Mouse (Mus musculus) urinary bladder, postnatal 4 days (tissue): ENCODE measurements around the gene Tmem206.
A peak's percentile ranks its signal among the peaks of the same experiment; 100 is the strongest.

Source experiments
- DNase-seq, 2 experiments: peaks; one replicate each; pipeline ENCODE4 v3.0.0; 2021 to 2022; ENCODE audit warnings: low spot score in 2 of 2

Tmem206 gene

DNA sequence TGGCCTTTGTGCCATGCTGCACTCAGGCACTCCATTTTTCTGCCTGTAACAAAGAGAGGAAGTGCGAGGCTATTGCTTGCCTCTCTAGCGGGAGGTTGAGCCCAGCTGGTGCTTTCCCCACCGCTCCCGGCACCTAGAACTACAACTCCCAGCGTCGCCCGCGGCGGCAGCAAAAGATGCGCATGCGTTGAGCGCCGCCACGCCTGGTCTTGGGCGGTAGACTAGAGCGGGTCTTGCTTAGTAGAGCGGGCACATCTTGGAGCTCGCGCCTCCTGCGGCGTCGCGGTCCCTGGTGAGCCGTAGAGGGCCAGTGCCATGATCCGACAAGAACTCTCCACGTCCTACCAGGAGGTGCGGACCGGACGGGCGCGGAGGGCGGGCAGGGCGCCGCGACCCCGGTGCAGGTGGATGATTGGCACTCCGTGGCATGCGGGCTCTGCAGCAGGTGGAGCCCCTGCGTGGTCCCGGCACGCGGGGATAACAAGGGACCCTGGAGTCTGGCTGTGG lies at the start of gene Tmem206:
Gene Tmem206, plus strand, starts transcription at position 187 of the 507 bp plus-strand sequence.
- peak; percentile 89 to 92 for DNase-seq

DNA sequence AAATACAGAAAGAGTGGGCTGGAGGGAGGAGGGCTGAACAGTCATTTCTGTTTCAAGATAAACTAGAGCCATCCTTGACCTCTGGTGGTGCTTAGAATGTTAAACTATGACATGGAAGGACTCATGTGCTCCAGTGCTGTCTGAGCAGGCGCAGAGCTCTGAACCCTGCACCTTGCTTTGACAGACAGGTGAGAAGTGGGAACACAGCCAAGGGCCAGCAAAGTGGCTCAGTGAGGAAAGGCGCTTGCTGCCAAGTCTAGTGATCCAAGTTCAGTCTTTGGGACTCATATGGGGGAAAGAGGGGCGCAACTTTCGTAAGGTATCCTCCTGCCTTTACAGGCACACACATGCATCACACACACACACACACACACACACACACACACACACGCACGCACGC lies 49.5 kb upstream of the Tmem206 start:
- no peak for DNase-seq

DNA sequence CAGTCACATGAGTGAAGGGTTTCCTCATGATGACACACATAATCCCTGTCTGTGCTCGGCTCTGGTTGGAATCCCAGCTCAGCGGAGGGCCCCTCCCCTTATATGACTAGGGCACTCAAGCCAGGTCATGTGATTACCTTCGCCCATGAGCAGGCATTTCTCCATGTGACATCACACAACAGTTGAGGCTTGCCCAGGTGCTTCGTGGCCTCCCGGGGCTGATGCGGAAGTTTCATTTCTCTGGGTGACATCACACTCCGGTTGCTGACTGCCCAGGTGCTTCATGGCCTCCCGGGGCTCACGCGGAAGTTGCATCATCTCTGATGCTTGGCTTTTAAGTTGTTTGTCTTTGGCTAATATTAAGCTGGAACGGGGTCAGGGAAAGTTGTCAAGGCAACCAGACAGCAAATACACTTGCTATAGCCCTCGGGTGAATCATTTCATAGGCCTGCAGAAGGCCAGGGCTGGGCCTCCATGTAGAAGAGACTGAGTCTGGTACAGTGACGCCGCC lies 48.1 kb upstream of the Tmem206 start:
- peak in 1 of 2 experiments; percentile 35 for DNase-seq

DNA sequence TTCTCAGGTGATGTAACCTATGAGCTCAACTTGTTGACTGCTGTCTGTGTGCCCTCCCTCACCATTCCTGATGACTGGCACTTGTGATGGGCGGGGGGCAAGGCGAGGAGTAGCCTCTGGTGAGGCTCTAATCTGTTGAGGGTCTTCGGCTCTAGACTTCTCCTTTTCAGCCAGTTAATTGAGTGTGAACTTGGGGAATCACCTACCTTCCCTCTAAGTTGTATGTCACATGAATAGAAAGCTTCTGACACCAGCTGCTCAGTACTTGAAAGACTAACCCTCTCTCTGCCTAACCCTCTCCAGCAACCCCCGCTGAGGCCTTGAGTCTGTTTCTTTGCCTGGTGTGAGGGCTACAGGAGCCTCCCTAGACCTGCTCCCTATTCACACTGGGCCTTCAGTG lies 47.4 kb upstream of the Tmem206 start:
- DNase-seq, result no peak

DNA sequence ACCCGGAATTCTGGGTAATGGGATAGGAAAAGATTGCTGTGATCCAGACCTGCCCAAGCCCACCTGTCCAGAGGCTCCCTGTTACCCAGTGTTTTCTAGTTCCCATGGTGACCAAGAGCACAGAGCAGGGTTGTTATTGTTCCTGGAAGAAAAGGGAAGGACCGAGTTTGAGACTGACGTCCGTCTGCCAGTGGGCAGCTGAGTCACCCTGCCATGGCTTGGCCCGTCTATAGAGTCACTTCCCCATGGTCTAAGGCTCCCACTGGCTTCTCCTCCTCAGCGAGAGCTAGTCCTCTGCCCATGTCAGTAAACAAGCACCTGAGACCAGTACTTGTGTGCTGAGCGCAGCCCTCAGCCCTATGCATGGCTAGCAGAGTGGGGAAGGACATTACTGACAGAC lies 44.5 kb upstream of the Tmem206 start:
- DNase-seq, result no peak

DNA sequence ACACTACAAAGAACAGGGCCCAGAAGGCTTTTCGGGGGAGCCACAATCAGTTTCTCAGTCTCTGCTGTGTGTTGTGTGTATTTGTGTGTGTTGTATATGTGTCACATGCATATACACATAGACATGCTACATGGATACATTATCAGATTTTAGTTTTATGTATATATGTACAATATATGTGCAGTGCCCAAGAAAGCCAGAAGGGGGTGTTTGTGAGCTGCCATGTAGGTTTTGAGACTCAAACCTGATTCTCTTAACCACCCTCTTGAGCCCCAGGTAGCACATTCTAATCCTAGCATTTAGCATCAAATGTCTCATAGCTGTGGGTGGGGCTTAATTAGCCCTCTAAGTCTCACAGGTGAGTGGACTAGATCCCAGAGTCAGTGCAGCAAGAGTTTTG lies 43.4 kb upstream of the Tmem206 start:
- DNase-seq, result no peak

DNA sequence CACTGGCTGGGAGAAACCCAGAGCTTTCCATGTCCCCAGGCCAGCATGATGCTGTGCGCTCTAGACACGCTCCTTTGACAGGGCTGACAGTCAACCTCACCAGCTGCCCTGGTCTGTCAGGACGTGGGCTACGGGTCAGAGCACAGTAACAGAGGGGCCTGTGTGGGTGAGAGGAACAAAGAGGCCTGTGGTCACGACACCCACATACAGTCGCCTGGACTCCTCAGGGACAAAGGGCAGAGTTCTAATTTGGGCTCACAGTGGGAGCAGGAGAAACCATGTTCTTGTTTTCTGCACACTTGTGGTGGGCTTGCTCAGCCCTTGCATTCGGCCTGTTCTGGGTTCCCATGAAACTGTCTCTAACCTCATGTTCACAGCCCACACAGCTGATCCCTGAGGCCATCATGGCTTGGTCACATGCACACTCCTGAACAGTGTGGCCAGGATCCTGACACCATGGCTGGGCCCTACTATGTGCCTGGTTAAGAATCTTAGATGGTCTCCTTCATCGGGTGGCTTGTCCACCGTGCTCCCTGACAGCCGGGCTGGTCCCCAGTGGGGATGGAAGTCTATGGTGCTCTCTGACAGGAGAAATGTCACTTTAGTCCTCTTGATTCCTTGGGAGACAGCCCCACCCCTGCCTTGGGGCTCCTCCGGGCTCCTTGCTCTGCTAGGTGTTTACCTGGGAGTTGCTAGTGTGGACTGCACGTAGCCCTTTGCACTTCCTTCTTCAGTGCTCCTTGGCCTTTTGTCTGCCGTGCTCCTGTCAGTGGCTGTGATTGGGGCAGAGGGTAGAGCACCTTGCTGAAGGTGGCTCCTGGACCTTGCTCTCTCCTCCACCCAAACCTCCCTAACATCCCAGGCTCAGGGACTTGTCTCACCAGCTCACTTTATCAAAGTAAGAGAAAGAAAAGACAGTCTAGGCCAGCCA lies 42.3 kb upstream of the Tmem206 start:
- no peak for DNase-seq

DNA sequence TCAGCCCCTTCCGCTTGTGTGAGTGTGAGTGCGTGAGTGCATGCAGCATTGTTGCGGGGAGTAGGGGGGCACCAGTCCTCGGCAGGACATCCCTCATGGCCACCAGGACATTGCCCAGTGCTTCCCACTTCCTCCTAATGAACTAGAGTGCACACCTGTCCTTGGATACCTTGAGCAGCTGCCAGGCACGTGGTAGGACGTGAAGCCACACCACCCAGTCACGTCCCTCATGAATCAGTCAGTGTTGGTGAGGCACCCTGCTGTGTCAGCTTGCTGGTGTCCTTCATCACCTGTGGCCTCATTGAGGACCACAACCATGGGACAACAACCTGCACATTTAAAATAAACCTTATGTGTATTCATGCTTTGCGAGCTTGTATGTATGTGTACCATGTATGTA lies 41.2 kb upstream of the Tmem206 start:
- no peak for DNase-seq

DNA sequence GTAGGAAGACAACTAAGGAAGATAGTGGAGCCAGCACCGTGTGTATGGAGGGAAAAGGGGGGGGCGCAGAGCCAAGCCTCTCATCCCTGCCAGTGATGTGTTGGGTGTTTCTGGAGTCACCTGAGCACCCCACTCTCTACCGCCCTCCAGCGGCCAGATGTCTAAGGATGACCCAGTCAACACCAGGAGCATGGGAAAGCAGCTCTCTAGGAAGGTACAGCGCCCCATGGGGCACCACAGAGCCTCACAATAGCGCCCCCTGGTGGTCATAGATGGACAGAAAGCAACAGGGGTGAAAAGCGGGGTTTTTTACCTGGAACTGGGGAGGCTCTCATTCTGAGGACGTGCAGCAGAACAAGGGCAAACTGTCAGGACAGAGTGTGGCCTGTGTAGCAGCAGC lies 37.0 kb upstream of the Tmem206 start:
- DNase-seq, result peak in 1 of 2 experiments; percentile 73

DNA sequence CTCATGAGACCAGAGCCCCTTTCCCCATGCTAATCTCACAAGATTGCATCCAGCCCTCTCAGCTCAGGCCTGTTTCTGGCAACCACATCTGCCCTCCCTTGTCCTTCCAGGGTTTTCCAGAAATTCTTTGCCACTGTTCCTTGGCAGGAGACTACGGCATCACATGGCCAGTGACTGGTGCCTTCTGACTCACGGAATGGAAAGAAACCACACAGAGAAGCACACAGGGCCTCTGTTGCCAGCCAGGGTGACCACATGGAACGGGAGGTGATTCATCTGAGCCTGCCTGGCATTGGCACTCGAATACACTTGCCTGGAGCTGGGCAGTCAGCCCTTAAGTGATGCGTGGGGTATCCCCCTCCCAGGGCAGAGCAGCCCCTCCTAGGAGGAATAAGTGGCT lies 33.4 kb upstream of the Tmem206 start:
- no peak for DNase-seq

DNA sequence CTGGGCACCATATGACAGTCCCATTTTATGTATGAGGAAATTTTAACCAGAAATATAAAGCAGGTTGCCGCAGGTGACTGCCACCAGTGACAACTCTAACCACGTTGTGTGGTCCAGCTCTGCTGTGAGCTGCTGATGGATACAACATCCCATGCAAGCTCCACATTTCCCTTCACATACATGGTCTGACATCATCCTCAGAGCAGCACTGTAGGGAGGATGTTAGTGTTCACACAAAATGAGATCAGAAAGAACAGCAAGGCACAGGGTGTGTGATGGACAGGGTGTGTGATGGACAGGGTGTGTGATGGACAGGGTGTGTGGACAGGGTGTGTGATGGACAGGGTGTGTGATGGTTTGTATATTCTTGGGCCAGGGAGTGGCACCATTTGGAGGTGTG lies 32.7 kb upstream of the Tmem206 start:
- DNase-seq, result no peak

DNA sequence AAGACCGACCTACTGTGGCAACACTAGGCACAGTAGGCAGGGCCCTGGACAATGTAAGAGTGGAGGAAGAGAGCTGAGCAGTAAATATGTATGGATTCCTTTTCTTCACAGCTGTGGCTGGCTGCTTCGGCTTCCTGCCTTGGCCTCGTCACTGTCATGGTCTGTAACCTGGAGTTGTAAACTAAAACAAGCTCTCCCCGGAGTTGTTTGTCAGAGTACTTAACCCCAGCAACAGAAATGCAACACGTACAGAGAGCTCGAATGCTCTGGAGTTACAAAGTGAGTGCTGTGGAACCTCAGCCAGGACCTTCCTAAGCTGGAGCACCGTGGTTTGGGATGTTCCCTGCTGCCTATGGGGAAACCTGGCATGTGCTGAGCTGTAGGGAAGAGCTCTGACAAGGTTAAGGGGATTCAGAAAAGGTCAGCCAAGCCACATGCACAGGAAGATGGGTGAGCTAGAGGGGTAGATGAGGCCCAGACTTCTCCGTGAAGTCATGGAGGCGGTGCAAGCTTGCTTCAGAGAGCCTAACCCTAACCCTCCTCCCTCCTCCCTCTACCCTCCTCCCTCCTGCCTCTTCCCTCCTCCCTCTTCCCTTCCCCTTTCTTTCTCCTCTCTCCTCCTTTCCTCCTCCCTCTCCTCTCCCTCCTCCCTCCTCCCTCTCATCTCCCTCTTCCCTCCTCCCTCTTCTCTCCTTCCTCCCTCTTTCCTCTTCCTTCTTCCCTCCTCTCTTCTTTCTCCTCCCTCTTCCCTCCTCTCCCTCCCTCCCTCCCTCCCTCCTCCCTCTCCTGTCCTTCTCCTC lies 31.5 kb upstream of the Tmem206 start:
- DNase-seq, result no peak

DNA sequence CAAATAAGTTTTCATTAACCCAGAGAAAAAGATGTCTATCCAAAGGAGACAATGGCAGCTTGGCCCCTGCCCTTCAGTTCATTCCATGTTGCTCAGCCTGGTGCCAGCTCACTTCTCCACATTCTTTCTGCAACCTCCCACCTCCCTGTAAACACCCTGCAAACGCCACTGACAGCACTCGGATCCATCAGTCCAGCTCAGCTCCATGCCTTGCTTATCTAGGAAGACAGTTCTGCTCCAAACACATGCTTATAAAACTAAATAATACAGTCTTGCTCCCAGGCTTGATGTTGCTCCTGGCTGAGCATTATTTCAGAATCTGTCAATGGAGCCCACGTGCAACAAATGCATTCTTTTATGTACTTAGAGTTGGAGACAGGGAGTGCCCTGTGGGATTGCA lies 29.9 kb upstream of the Tmem206 start:
- DNase-seq, result no peak

DNA sequence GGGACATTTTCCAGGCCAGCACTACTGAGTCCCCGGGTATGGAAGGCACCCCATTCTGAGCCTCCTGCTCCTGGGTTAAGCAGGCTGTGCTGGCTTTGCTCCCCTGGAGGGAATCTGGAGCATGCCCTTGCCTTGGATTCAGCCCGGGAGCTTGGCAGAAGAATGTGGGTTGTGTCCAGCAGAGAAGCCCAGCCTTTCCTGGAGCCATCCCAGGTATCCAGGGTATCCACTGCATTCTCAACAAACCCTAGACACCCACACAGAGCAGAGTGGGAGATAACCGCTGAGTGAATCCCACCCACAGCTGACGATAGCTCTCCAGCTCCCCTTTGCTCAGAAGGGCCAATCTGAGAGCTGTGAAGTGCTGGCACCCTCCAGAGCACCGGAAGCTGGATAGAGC lies 29.3 kb upstream of the Tmem206 start:
- DNase-seq, result peak in 1 of 2 experiments; percentile 66

DNA sequence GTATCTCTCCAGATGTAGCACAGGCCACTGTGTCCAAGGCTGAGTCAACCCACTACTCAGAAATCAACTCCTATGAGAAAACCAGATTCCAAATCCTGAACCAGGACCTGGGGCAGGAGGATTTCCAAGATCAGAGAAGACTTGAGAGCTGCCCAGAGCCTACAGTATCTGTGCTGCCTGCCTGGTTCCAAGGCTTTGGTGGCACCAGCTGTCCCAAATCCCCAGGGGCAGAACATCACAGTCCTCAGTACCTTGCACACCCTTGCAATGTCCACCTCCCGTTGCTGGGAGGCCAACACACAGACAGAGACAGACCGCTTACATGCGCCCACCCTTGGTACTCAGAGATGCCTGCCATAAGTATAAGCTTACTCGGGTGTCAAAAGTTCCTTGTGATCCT lies 27.4 kb upstream of the Tmem206 start:
- no peak for DNase-seq

DNA sequence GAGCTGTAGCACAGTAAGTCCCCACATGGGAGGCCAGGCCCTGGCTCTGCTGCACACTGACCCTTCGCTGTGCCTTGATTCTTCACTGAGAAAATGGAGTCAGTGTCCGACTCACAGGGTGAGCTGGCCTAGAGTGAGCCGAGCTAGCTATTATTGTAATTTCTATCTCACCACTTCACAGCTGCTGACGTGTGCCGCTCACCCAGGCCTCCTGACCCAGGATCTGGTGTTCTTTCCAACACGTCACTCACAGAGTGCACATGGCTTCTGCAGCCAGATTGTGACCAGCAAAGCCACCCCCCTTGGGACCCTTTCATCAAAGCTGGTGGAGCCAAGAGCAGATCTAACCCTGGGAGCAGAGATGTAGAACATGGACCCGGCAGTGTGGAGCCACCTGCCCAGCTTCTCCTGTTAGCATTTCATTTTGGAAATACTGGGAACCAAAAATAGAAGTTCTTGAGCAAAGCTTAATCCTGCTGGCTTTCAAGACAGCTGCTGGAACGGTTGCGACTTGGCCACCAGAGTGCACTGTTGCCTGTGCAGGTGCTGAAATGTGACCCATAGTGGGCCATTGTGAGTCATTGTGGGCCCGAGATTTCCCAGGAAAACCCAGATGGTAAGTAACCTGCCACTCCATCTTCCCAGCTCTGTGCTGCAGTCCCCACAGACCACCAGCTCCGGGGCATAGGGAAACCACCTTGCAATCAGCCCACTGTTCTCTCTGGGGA lies 26.3 kb upstream of the Tmem206 start:
- DNase-seq, result no peak

DNA sequence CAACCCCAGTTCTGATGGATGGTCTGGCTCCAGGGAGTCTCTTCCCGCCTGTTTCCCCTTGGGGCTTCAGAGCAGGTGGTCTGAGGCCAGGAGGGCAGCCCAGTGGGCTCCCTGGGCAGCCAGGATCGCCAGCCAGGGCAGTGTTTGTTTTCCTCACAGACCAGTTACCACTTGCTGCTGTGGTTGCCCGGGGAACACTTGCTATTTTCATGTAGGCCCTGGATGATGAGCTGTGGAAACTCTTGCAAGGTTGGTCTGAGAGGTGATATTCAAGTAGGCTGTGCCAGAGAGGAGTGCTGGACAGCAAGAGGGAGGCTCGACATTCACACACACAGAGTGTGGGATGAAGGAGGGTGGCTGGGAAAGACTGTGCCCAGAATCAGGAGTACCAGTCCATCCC lies 23.8 kb upstream of the Tmem206 start:
- no peak for DNase-seq

DNA sequence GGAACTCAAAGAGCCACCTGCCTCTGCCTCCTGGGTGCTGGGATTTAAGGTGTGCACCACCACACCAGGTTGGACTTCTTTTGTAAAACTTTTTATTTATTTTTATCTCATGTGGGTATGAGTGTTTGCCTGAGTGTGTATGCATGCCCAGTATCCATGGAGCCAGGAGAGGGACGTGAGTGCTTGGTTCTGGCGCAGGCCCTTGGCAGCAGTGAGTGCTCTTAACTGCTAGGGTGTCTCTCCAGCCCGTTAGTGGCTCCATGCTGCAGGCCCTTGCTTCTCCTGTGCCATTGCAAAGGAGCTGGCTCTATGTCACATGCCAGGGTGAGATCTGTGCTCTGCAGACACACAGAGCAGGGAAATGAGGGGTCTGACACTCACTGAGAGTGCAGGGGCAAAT lies 22.0 kb upstream of the Tmem206 start:
- DNase-seq, result no peak

DNA sequence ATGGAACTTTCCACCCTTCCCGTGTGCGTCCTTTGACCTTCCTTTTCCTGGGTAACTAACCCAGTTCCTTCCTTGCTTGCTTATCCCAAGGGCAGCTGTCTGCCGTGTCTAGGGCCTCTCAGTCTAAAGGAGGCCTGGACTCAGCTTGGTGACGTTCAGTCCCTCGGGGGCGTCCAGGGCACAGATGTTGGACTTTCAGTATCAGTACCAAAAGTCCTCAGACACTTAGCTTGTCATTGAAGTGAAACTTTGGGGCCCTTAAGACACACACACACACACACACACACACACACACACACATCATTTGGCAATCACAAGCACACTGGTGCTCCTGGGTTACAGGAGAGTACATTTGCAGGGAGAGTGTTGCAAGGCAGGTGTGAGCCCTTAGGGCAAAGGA lies 21.5 kb upstream of the Tmem206 start:
- DNase-seq, result no peak

DNA sequence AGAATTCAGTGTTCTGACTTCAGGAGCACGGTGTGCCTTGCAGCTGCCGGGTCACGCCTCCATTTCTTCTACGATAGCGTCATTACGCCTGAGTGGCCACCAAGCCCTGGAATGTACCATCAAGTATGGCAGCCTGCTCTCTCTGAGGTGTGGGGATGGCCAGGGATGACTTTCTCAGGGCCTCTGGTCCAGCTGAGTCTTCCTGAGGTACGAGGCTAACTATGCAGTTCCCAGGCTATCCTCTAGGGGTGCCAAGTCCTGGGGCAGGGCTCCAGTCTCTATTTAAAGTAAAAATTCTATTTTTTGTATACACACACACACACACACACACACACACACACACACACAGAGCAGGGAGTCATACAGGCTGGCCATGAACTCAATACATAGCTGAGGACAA lies 20.1 kb upstream of the Tmem206 start:
- DNase-seq, result no peak

DNA sequence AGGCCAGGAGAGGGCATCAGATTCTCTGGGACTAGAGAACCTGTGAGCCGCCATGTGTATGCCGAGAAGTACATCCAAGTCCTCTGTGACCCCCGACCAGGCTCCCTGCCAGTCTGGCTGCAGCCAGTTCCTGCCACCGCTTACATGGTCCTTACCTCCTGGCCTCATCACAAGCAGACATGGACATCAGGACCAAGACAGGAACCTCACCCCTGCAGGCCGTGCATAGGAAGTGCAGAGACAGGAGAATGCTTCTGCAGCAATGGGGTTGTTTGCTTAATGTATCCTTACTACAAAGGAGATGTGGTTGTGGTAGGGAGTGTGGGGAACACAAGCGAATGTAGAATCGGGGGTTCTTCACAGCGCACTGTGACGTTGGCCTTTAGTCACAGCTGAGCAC lies 19.4 kb upstream of the Tmem206 start:
- no peak for DNase-seq
